Mouse (Mus musculus) heart, adult 9 months (tissue): ENCODE data around the gene Chst5.
A peak's percentile ranks its signal among the peaks of the same experiment; 100 is the strongest.
"Not testable (repeated sequence)": the region's sequence is repeated elsewhere in the genome, so short reads cannot be mapped to it uniquely, and the experiment has no call there.

Experiments used
- DNase-seq, 2 experiments: peaks; one replicate each; pipeline ENCODE4 v3.0.0; 2022; ENCODE audit warnings: low spot score in 2 of 2

The Chst5 gene

DNA sequence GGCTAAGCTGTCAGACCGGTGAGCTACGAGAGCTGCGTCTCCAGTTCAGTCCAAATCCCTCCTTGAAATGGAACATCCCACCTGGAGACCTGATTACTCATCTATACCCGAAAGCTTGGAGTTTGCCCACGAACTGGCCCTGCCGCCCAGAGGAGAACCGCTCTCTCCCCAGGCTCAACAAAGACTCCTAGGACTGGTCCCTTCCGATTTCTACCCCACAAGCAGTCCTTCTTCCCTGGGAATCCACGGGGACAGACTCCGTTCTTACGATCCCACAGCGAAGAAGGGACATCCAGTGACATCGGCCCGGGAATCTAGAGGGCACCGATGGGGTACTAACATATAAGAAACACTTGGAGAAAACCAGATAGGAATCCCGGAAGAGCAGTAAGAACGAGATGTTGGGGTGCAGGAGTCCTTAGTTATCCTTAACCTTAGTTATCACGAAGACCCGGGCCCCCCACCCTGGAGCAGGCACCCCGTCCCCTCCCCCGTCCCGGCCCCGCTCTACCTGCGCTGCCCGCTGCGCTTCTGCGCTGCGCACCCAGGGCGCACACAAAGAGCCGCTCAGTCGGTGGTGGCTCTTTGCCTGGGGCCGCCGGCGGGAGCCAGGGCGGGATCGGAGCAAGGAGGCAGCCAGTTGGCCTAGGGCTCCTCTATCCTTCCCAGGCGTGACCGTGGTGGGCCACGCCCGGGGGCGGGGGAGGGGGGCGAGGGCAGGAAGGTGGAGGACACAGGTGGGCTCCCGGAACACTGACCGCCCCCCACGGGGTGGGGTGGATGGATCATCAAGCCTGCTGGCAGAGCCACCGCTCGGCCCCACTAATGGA is at the start of gene Chst5:
Chst5 (minus strand) TSS at position 827 of the 830 bp plus-strand sequence.
- DNase-seq: no peak

GRCm38 (mm10) chr8:111957231-111957630 is 47.0 kb upstream of the Chst5 start:
- DNase-seq: no peak

DNA sequence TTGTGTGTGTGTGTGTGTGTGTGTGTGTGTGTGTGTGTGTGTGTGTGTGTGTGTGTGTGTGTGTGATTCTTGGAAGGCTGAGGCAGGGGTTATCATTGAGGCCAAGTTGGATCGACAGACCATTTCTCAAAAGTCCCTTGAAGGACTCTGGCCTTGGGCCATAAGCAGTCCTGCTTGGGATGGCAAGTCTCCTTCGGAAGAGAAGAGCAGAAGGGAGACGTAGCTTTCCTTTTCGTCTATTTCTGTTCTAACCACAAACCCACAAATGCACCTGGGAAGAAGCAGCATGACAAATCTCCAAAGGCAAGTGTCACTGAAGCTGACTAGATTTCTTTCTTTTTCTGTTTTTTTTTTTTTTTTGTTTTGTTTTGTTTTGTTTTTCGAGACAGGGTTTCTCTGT is 45.6 kb upstream of the Chst5 start:
- DNase-seq: no peak

DNA sequence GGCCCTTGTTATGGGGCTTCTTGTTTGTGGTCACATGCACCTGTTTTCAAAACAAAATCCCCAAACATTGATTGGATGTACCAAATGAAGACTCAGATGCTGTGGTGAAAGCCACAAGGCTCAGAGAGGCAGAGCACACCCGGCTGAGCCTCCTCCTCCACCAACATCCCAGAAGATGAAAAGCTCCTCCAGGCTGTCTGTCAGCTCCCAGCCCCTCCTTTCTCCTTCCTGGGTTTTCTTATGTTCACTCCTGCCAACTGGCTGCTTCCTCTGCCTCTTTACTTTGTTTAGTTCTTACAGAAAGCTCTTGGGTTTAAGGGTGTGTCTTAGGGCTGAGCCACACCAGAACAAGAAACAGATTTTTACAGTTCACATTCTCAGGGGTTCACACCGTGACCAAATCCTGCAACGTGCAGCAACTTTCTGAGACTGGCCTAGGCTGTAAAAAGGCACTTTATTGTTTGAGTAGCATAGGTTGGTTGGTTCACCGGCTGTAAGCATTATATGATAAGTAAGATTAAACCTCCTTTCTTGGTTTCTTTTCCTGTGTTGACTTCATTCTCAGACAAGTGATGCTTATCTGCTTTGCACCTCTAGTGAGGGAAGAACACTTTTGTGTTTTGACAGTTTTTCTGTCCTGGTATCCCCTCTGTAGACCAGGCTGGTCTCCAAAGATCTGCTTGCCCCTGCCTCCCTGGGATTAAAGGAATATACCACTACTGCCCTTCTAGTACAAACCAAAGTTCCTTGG is 44.8 kb upstream of the Chst5 start:
- DNase-seq: peak in 1 of 2 experiments; percentile 7

GRCm38 (mm10) chr8:111951936-111952335 is 41.7 kb upstream of the Chst5 start:
- DNase-seq: no peak

DNA sequence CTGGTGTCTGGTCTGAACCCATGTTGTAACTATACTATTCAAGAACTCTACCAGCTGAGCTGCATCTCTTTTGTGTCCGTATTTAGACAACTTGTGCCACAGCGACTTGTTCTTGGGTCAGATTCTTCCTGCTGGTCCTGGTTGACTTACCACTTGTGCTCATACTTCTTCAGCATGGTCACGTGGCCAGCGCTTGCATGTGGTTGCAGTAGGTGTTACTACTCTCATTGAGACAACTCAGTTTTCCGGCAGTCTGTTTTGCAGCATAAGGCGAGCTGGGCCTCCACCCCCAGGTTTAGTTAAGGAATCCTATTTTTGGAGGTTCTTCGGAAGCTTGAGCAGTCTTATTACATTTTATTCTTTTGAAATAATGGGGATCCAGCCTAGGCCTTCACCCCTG is 41.1 kb upstream of the Chst5 start:
- no peak for DNase-seq

DNA sequence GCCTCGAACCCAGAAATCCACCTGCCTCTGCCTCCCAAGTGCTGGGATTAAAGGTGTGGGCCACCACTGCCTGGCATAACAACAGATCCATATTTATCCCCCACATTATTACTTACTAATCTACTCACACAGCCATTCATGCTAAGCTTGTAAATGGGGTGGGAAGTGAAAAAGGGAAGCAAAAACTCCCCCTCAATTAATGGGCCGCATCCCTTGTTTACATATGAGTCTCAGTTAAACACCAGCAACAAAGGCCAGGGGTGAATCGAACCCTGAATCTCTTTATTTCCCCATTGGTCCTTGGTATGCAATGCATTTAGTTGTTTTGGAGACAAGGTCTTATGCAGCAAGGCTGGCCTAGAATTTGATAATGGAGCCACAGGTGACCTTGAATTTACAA is 40.6 kb upstream of the Chst5 start:
- DNase-seq: no peak

GRCm38 (mm10) chr8:111947954-111948353 is 37.7 kb upstream of the Chst5 start:
- no peak for DNase-seq

- DNase-seq: no peak
Measured at GRCm38 (mm10) chr8:111947144-111947543, 36.9 kb upstream of the Chst5 start.

GRCm38 (mm10) chr8:111943544-111943943 is 33.3 kb upstream of the Chst5 start:
- DNase-seq: no peak

GRCm38 (mm10) chr8:111941101-111941454 is 30.8 kb upstream of the Chst5 start:
- DNase-seq: peak in 1 of 2 experiments; percentile 17

- peak; percentile 96 to 97 for DNase-seq
Measured at GRCm38 (mm10) chr8:111940171-111941100, 30.2 kb upstream of the Chst5 start, which contains the start of gene Gabarapl2. Gene Gabarapl2 (plus strand): TSS chr8:111940703.

GRCm38 (mm10) chr8:111939516-111940142 is 29.4 kb upstream of the Chst5 start:
- peak; percentile 28 to 49 for DNase-seq

DNA sequence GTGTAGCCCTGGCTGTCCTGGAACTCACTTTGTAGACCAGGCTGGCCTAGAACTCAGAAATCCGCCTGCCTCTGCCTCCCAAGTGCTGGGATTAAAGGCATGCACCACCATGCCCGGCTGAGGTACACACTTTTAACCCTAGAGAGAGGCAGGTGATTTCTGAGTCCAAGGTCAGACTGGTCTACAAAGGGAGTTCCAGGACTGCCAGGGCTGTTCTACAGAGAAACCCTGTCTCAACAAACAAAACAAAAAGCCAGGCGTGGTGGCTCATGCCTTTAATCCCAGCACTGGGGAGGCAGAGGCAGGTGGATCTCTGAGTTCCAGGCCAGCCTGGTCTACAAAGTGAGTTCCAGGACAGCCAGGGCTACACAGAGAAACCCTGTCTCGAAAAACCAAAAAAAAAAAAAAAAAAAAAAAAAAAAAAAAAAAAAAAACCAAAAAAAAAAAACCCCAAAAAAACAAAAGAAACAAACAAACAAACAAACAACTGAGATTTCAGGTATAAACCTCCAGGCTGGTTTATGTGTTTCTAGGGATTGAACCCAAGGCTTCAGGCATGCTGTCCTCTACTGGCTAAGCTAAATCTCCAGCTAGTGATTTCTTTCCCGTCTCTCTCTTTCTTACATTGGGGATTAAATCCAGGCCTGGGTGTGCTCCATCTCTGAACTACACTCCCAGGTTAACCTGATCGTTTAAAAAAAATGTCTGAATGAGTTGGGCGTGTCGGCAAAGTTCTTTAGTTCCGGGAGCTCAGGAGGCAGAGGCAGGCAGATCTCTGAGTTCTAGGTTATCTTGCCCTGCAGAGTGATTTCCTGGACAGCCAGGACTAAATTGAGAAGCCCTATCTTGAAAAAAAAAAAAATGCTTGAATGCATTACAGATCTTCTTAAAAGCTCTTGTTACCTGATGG is 28.1 kb upstream of the Chst5 start:
- not testable (repeated sequence) for DNase-seq

DNA sequence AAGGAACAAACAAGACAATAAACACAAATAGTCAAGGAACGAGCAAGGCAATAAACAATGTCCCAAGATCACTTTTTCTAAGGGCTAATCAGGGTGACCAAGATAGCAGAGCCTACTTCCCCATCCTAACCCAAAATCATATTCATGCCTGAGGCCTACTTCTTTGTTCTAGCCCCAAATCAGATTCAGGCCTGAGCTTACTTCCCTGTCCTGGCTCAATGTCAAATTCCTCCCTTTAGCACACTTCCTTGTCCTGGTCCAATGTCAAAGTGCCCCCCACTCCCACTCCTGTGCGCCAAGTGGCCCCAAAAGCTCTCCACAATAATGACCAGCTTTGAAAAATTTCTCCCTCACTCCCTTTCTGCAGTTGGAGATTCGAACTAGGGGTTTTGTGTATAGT is 26.9 kb upstream of the Chst5 start:
- DNase-seq: no peak

- no peak for DNase-seq
Measured at GRCm38 (mm10) chr8:111934201-111934600, 24.0 kb upstream of the Chst5 start.

DNA sequence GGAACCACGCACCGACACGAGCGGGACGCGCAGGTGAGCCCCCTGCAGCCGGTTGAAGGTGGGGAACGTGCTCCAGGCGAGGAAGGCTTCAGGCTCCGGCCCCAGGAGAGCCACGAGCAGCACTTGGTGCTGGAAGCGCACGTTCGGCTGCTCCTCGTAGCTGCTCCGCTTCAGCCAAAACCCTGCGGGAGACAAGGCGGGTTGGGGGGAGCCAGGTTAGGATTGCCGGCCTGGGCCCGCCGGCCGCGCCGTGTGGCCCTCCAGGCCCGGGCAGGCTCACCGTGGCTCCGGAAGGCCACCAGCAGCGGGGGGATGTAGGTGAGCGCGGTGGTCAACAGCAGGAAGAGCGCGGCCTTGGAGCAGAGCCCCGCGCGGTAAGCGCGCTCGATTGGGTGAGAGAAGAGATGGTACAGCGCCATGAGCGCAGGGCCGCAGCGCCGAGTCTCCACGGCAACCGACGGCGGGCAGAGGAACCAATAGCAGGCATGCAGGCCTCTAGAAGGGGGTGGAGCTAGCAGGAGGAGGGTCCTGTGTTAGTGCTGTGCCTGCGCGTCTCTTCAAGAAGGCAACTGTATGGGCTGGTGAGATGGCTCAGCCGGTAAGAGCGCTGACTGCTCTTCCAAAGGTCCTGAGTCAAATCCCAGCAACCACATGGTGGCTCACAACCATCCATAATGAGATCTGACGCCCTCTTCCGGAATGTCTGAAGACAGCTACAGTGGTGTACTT is 23.3 kb upstream of the Chst5 start, which contains the start of gene Tmem231:
Tmem231 (minus strand) TSS at position 534 of the 729 bp plus-strand sequence.
- DNase-seq: peak; percentile 87 to 88

DNA sequence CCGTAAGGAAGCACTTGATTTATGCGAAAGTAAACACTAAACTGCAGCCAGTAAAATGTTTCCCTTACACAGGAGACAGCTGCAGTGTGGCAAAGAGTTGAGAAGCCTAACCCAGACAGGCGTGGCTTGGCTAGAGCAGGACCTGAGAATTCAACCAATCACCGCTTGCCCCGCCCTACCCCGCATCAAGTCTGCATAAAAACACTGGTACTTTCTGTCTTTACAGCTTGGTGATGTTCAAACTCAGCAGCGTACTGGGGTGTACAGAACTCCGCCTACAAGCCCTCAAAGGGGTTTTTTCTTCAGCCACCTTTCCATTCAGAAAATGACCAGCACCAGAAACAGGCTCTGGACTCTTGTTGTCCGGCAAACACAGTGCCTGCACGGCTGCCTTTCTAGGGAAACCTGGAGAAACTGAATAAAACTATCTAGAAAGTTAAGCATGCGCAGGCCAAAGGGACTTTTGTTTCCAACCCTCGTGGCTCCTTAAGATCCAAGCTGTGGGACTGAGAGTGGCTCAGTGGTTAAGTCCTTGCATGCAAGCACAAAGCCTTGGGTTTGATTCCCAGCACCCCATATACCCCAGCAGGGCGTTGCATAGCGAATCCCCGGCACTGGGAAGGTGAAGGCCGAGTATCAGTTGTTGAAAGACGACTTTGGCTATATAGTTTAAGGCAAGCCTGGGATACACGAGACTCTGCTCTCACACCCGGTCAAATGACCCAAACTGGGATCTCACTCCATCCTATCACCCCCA is 22.5 kb upstream of the Chst5 start:
- DNase-seq: peak; percentile 68 to 74

DNA sequence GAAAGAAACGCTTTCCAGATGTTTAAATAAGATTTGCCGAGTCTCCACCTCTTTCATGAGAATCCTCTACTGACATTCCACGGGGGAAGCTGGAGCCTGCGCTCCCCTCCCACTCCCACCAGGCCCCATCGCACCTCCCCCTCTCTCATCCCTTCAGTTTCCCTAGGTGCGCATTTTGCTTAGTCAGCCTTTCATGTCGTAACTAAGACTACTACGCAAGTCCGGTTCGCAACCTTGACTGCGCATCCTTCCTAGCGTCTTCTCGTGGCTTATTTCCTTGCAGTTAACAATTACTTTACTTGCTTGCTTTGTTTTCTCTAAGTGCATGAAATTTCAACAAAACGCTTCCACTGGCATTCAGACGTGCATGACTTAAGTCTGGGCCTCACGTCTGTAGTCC is 21.5 kb upstream of the Chst5 start:
- DNase-seq: no peak
